Mouse (Mus musculus): ENCODE measurements around the gene Zc2hc1b. TPM values are rescaled to one million over a fixed set of nuclear protein-coding genes. Genes with fewer than 3 reads are reported as not detected.

Gene Zc2hc1b
- polyA plus RNA-seq, 1 experiment = not detected

DNA sequence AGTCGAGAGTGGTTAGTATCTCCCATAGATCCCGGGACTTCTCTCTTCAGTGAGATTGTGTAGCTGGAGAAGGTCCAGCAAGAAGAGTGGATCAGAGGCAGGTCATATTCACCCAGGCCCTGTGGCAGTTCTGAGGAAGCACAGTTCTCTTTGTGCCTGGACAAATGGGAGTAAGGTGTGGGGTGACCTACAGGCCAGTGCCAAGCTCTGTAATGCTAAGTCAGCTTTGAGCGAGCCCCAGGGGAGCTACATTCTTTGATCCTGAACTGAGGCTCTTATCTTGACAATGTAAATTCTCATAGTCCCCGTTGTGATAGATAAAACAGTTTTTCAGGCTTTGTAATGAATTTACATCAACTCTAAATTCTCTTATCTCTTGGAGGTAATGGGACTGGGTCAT, 75.5 kb downstream of the Zc2hc1b start:
- H3K4me3 ChIP-seq (ENCODE audit: insufficient read depth, low read depth, low read length) = no peak overlapping the region
- 67% methylated on average over 4 of the region's 4 CpGs for WGBS
- DNase-seq = no peak
- H3K4me1 ChIP-seq (ENCODE audit: control insufficient read depth, insufficient read depth, low read length) = 0 out of 2 replicates have a peak, but pooled peaks cover 5% of the 10 kb centered on the region
- no peak overlapping the region for H3K27ac ChIP-seq (ENCODE audit: insufficient read depth, low read depth, low read length)
- no peaks in the 10 kb centered on the region for H3K36me3 ChIP-seq (ENCODE audit: control insufficient read depth, insufficient read depth, low read length)
- TF ChIP-seq CTCF (conservative IDR thresholded peaks at IDR 0.05; ENCODE audit: insufficient read depth, insufficient read length, low read depth, low read length) (no peak), POLR2A (IDR thresholded peaks at IDR 0.05; ENCODE audit: low read depth, low read length) (no peak)
- H3K27me3 ChIP-seq (replicated peaks; ENCODE audit: control insufficient read depth, insufficient read depth, low read length) = no peaks in the 10 kb centered on the region

DNA sequence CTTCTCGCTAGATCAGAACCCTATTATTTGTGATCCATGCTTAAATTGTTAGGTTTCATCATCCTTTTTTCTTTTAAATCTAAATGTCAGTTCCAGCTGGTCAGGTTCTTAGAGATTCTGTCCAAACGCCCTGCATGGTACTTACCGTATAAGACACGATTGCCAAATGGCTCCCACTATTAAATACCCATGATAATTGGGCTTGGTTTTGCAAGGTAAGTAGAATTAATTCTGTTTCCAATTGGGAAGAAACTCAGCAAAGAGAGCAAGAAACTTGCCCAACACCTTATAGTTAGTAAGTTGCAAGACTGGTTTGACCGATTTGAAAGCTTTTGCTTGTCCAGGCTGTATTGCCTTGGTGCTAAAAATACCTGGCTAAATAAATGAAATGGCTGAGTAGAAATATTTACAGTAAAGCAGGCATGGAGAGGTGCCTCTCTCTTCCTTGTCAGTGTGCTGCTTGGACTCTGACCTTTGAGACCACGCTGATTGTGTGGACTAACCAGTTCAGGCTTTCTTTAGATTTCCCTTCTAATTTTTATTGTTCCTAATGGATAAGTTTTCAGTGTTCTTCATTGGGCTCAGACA, 77.7 kb downstream of the Zc2hc1b start:
- Histone ChIP-seq H3K27me3 (replicated peaks; ENCODE audit: control insufficient read depth, insufficient read depth, low read length) (no peaks in the 10 kb centered on the region), H3K27ac (ENCODE audit: insufficient read depth, low read depth, low read length) (no peak overlapping the region), H3K4me3 (ENCODE audit: insufficient read depth, low read depth, low read length) (no peak overlapping the region), H3K4me1 (ENCODE audit: control insufficient read depth, insufficient read depth, low read length) (0 out of 2 replicates have a peak, but pooled peaks cover 5% of the 10 kb centered on the region), H3K36me3 (ENCODE audit: control insufficient read depth, insufficient read depth, low read length) (no peaks in the 10 kb centered on the region)
- WGBS = 57% methylated on average over 6 of the region's 6 CpGs
- peak; percentile 13 for DNase-seq
- TF ChIP-seq POLR2A (IDR thresholded peaks at IDR 0.05; ENCODE audit: low read depth, low read length) (no peak), CTCF (conservative IDR thresholded peaks at IDR 0.05; ENCODE audit: insufficient read depth, insufficient read length, low read depth, low read length) (no peak)

Other genes with a start within 250 kb of the Zc2hc1b start
- 1.4 and 1.5 TPM in 2 replicates for gene Stx11, start 213.7 kb downstream of the Zc2hc1b start, polyA plus RNA-seq (2012; rRNA removed)
- 26.0 and 32.2 TPM in 2 replicates for gene Sf3b5, start 172.7 kb downstream of the Zc2hc1b start, polyA plus RNA-seq (2012; rRNA removed)
- 11.6 and 12.7 TPM in 2 replicates for gene Plagl1, start 117.5 kb downstream of the Zc2hc1b start, polyA plus RNA-seq (2012; rRNA removed)
- gene Ltv1, start 15.1 kb upstream of the Zc2hc1b start, polyA plus RNA-seq (2012; rRNA removed) = 10.0 and 12.1 TPM in 2 replicates